Mouse (Mus musculus) CD4-positive helper T cell, adult 2 months (primary cell): ENCODE measurements at regions not wholly inside any gene's neighbourhood (a gene's known extent, or its start where the extent isn't known, plus 50 kb on each side); places are given as distances from the start of the nearest gene placed in this dataset.

ENCODE experiments used
- DNase-seq: peaks from one replicate; pipeline ENCODE4 v3.0.0-alpha.2; 2012; ENCODE audit warnings: low read depth, missing footprints, low spot score

GRCm38 (mm10) chr14:100610017-100610760 is 325.7 kb upstream of the Klf12 start:
- DNase-seq, result no peak

GRCm38 (mm10) chr14:100607109-100607508 is 322.6 kb upstream of the Klf12 start:
- DNase-seq, result no peak

- no peak for DNase-seq
Measured at GRCm38 (mm10) chr14:100600886-100601451, 316.5 kb upstream of the Klf12 start.

- no peak for DNase-seq
Measured at GRCm38 (mm10) chr14:100570026-100570425, 285.5 kb upstream of the Klf12 start.

- no peak for DNase-seq
Measured at GRCm38 (mm10) chr14:100561884-100562283, 277.4 kb upstream of the Klf12 start.

- no peak for DNase-seq
Measured at GRCm38 (mm10) chr14:100558378-100558777, 273.9 kb upstream of the Klf12 start.

- DNase-seq, result no peak
Measured at GRCm38 (mm10) chr14:100552466-100552865, 268.0 kb upstream of the Klf12 start.

GRCm38 (mm10) chr14:100550266-100550665 is 265.8 kb upstream of the Klf12 start:
- DNase-seq, result no peak

GRCm38 (mm10) chr14:100530217-100530616 is 245.7 kb upstream of the Klf12 start:
- DNase-seq, result no peak

- no peak for DNase-seq
Measured at GRCm38 (mm10) chr14:100529758-100530157, 245.3 kb upstream of the Klf12 start.

GRCm38 (mm10) chr14:100509396-100509795 is 224.9 kb upstream of the Klf12 start:
- no peak for DNase-seq

GRCm38 (mm10) chr14:100508087-100508486 is 223.6 kb upstream of the Klf12 start:
- DNase-seq, result no peak

GRCm38 (mm10) chr14:100507616-100508015 is 223.1 kb upstream of the Klf12 start:
- no peak for DNase-seq

GRCm38 (mm10) chr14:100488837-100489236 is 204.4 kb upstream of the Klf12 start:
- DNase-seq, result no peak

- DNase-seq, result peak; percentile 3
Measured at GRCm38 (mm10) chr14:100485489-100485888, 201.0 kb upstream of the Klf12 start.

GRCm38 (mm10) chr14:100484101-100484500 is 199.6 kb upstream of the Klf12 start:
- DNase-seq, result no peak

GRCm38 (mm10) chr14:100477595-100478380 is 193.3 kb upstream of the Klf12 start:
- no peak for DNase-seq

GRCm38 (mm10) chr14:100468311-100468710 is 183.8 kb upstream of the Klf12 start:
- no peak for DNase-seq

- DNase-seq, result no peak
Measured at GRCm38 (mm10) chr14:100462321-100462720, 177.8 kb upstream of the Klf12 start.

- peak; percentile 69 for DNase-seq
Measured at GRCm38 (mm10) chr14:100461141-100462043, 176.9 kb upstream of the Klf12 start.

GRCm38 (mm10) chr14:100459601-100460290 is 175.3 kb upstream of the Klf12 start:
- DNase-seq, result peak; percentile 32
